Mouse (Mus musculus): ENCODE data around the gene Cxcr5. TPM values are rescaled to one million over a fixed set of nuclear protein-coding genes. Genes with fewer than 3 reads are reported as not detected.

Cxcr5 gene
- polyA plus RNA-seq, 1 experiment from 2014 or later = 0.46 TPM

DNA sequence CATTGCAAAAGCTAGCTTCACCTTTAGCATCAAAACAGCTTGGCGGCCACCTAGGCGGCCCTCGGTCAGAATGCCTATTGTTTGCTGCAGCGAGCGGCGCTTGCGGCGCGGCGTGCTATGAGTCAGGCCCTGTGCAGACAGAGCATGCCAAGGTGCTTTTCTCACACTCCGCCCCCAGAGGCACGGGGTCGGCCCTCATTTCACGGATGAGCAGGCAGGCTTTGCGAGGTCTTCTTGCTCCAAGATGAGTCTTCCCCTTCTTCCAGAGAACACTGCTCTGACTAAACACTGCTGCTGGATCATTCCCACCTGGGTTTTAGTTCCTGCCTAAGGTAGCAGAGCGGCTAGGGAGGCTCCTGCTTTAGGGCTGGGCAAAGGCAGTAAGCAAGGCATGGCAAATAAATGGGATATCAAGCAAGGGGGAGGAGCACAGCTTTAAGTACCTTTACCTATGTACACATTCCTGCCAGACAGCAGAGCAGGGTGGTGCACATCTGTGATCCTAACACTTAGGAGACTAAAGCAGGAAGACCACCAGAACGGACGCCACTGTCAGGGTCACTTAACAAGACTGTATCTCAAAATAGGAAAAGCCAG lies 37.3 kb upstream of the Cxcr5 start:
- peaks cover 19% of the 10 kb centered on the region for H3K4me1 ChIP-seq
- no peaks in the 10 kb centered on the region for H3K9me3 ChIP-seq
- ATAC-seq (ENCODE audit: insufficient number of reproducible peaks, low FRiP score, low TSS enrichment, low read depth) = no peak
- 4% methylated on average over 18 of the region's 18 CpGs for WGBS
- H3K9ac ChIP-seq = no peak overlapping the region
- H3K27me3 ChIP-seq = no peaks in the 10 kb centered on the region
- peak overlapping the region; percentile 33 for H3K4me2 ChIP-seq
- H3K4me3 ChIP-seq = peak overlapping the region; percentile 11; the same call in 1 of the 2 replicates
- H3K36me3 ChIP-seq = no peaks in the 10 kb centered on the region
- peak overlapping the region; percentile 22 for H3K27ac ChIP-seq

DNA sequence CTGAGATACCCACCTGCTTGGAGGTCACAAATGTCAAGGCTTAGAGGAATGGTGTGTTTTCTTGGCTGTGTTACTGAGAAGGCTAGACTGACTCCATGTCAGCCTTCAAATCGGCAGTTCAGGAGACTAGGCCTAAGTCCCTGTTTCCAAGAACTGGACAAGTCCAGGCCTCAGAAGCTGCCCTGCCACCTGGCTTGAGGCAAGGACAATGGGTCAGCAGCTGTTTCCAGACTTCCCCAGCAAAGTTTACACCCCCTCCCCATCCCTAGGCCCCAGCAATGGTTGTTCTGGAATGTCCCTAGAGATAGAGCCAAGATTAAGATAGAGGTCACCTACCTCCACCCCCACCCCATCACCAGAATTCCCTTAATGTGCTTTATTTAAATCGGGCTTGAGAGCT lies 36.1 kb upstream of the Cxcr5 start:
- Histone ChIP-seq H3K9ac (no peak overlapping the region), H3K36me3 (no peaks in the 10 kb centered on the region), H3K27ac (no peak overlapping the region), H3K4me2 (no peak overlapping the region), H3K4me1 (peaks cover 15% of the 10 kb centered on the region), H3K9me3 (no peaks in the 10 kb centered on the region), H3K4me3 (no peak overlapping the region), H3K27me3 (no peaks in the 10 kb centered on the region)
- WGBS = 86% methylated on average over 2 of the region's 2 CpGs
- ATAC-seq (ENCODE audit: insufficient number of reproducible peaks, low FRiP score, low TSS enrichment, low read depth) = no peak

DNA sequence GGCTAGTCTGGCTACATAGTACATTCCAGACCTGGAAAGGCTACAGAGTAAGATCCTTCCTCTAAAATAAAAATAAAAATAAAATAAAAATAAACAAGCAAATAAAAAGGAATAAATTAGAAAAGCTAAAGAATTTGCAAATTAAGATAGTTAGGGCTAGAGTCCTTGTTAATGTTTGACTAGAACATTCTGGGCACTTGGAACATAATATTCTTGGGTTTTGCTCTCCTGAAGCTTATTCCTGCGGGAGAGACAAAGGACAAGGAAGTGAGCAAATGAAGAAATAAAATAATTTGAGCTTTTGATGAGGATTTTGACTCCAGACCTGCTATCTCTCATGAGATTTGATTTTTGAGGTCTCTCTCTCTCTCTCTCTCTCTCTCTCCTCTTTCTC lies 33.9 kb upstream of the Cxcr5 start:
- ATAC-seq (ENCODE audit: insufficient number of reproducible peaks, low FRiP score, low TSS enrichment, low read depth) = no peak
- peaks cover 13% of the 10 kb centered on the region for H3K4me1 ChIP-seq
- no peaks in the 10 kb centered on the region for H3K9me3 ChIP-seq
- WGBS = 80% methylated on average over 1 of the region's 1 CpGs
- H3K27me3 ChIP-seq = no peaks in the 10 kb centered on the region
- H3K36me3 ChIP-seq = no peaks in the 10 kb centered on the region
- no peak overlapping the region for H3K9ac ChIP-seq
- H3K4me3 ChIP-seq = no peak overlapping the region
- H3K27ac ChIP-seq = no peak overlapping the region
- H3K4me2 ChIP-seq = no peak overlapping the region

DNA sequence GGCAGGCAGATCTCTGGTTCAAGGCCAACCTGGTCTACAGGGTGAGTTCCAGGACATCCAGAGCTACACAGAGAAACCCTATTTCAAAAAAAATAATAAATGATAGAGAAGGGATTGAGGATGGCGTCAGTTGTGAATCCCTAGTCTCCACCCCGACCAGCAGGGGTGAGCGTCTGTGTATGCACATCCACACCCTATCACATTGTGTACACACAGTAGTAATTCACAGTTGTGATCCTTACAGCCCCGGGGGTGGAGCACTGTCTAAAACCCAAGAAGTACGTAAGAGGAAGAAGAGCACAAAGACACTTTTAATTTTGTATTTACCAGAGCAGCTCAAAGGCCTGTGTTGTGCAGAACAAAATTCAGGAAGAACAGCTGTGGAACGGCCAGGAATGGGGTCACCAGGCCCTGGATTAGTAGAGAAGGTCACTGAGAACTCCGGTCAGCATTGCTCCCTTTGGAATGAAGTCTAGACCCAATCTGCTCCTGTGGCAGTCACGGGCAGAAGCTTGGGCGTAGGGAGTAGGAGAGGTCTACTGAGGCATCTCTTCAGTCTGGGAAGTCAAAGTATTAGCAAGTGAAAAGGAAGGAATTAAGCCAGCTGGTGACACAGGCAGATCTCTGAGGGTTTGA lies 33.3 kb upstream of the Cxcr5 start:
- no peak for ATAC-seq (ENCODE audit: insufficient number of reproducible peaks, low FRiP score, low TSS enrichment, low read depth)
- no peaks in the 10 kb centered on the region for H3K36me3 ChIP-seq
- H3K27me3 ChIP-seq = no peaks in the 10 kb centered on the region
- H3K9ac ChIP-seq = no peak overlapping the region
- 82% methylated on average over 9 of the region's 9 CpGs for WGBS
- H3K9me3 ChIP-seq = no peaks in the 10 kb centered on the region
- no peak overlapping the region for H3K4me2 ChIP-seq
- peaks cover 13% of the 10 kb centered on the region for H3K4me1 ChIP-seq
- H3K27ac ChIP-seq = no peak overlapping the region
- no peak overlapping the region for H3K4me3 ChIP-seq

DNA sequence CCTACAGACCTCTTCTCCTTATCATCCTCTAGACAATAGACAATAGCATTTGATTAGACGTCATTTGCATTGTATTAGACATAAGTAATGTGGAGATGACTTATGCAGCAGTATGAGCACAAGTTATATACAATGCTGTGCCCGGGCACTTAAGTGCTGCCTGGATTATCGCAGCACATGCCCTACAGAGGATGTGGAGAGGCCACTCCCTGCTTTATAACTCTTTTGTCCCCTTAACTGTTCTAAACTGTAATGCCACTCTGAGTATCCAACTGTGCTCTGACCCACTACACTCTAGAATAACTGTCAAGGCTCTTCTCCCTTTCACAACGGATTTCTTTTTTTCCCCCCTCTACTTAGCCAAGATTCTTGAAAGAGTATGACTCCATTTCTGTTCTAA lies 32.2 kb upstream of the Cxcr5 start:
- no peak overlapping the region for H3K4me3 ChIP-seq
- peaks cover 4% of the 10 kb centered on the region for H3K4me1 ChIP-seq
- no peaks in the 10 kb centered on the region for H3K36me3 ChIP-seq
- no peak overlapping the region for H3K4me2 ChIP-seq
- H3K27ac ChIP-seq = no peak overlapping the region
- 83% methylated on average over 4 of the region's 4 CpGs for WGBS
- H3K9ac ChIP-seq = no peak overlapping the region
- no peaks in the 10 kb centered on the region for H3K27me3 ChIP-seq
- no peak for ATAC-seq (ENCODE audit: insufficient number of reproducible peaks, low FRiP score, low TSS enrichment, low read depth)
- H3K9me3 ChIP-seq = no peaks in the 10 kb centered on the region

DNA sequence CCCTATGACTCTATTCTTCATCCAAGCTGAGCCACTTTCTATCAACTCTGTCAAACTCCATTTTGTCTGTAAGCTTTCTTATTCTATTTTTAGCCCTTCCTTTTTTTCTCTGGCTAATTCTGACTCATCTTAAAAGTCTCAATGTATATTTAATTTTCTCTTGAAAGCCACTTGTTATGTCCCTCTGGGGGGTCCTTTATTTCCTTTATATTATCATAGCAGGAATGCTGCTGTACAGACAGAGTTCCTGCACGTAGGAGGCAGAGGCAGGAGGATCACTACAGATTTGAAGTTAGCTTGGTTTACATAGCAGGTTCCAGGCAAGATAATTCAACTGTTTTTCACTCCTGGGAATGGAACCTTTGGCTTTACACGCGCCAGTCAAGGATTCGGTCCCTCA lies 31.5 kb upstream of the Cxcr5 start:
- 89% methylated on average over 4 of the region's 4 CpGs for WGBS

DNA sequence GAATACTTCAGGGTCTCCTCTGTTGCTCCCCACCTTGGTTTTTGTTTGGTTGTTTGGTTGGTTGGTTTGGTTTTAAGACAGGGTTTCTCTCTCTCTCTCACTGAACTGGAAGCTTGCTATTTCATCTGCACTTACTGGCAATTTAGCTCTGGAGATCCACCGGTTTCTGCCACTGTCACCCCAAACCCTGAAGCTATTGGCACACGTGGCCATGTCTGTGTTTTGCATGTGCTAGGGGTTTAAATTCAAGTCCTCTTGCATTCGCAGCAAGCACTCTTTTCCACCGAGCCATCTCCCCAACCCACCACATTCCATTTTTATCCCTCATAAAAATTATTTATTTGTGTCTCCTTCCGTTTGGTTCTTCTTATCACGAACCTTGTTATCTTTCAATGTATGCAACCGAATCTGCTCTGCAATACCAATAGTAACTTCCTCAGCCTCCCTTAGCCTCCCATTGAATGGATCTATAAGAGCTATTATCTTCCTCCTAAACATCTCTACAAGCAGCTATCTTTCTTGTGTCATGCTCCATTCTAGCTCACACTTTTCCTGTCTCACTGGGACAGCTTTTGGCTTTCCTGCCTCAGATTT lies 30.0 kb upstream of the Cxcr5 start:
- Histone ChIP-seq H3K27ac (no peak overlapping the region), H3K9me3 (no peaks in the 10 kb centered on the region), H3K4me1 (peaks cover 2% of the 10 kb centered on the region; the same call in 1 of the 2 replicates), H3K4me2 (no peak overlapping the region), H3K4me3 (no peak overlapping the region), H3K27me3 (no peaks in the 10 kb centered on the region), H3K9ac (no peak overlapping the region), H3K36me3 (no peaks in the 10 kb centered on the region)
- WGBS = 69% methylated on average over 7 of the region's 7 CpGs
- ATAC-seq (ENCODE audit: insufficient number of reproducible peaks, low FRiP score, low TSS enrichment, low read depth) = no peak

More for the DNA sequence above, 31.5 kb upstream of the Cxcr5 start:
- H3K27ac ChIP-seq = no peak overlapping the region
- no peak overlapping the region for H3K4me2 ChIP-seq
- H3K27me3 ChIP-seq = no peaks in the 10 kb centered on the region
- no peaks in the 10 kb centered on the region for H3K36me3 ChIP-seq
- no peaks in the 10 kb centered on the region for H3K9me3 ChIP-seq
- no peak overlapping the region for H3K4me3 ChIP-seq
- ATAC-seq (ENCODE audit: insufficient number of reproducible peaks, low FRiP score, low TSS enrichment, low read depth) = no peak
- no peak overlapping the region for H3K9ac ChIP-seq
- H3K4me1 ChIP-seq = no peaks in the 10 kb centered on the region

DNA sequence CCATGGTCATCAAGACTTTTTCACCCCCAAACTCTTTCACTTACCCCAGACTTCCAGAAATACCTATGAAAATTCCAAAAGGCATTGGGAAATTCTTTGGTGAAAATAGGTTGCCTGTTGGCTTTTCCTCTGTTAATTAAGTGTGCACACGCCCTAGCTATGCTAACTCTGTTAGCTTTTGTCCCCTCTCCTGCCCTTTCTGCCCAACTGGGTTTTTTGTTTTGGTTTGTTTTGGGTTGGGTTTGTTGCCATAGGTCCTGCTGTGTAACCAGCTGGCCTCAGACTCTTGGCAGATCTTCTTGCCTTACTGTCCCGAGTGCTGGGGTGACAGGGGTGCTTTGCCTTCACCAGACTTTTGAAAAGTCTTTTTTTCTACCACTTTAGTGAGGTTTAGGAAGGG lies 29.3 kb upstream of the Cxcr5 start:
- 39% methylated on average over 2 of the region's 2 CpGs for WGBS

DNA sequence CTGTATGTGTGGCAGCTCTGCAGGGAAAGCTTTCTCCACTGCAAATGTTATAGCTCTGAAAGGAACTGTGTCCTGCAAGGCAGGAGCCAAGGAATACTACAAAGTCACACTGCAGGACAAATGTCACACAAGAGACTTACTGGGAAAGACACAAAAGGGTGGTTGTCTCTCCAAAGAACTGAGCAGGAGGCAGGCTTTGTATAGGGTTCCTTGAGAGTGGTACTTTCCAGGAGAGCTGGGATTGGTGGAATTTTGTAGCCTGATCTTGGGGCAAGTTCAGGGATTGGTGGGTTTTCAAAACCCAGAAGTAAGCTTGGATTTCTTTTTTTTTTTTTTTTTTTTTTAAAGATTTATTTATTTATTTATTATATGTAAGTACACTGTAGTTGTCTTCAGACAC lies 27.4 kb upstream of the Cxcr5 start:
- Histone ChIP-seq H3K9ac (no peak overlapping the region), H3K9me3 (no peaks in the 10 kb centered on the region), H3K27ac (no peak overlapping the region), H3K4me2 (no peak overlapping the region), H3K27me3 (no peaks in the 10 kb centered on the region), H3K36me3 (no peaks in the 10 kb centered on the region), H3K4me1 (peaks cover 6% of the 10 kb centered on the region; the same call in 1 of the 2 replicates), H3K4me3 (no peak overlapping the region)
- no peak for ATAC-seq (ENCODE audit: insufficient number of reproducible peaks, low FRiP score, low TSS enrichment, low read depth)

More for the DNA sequence above, 29.3 kb upstream of the Cxcr5 start:
- Histone ChIP-seq H3K4me1 (peaks cover 6% of the 10 kb centered on the region; the same call in 1 of the 2 replicates), H3K27ac (no peak overlapping the region), H3K4me2 (no peak overlapping the region), H3K9me3 (no peaks in the 10 kb centered on the region), H3K4me3 (no peak overlapping the region), H3K27me3 (no peaks in the 10 kb centered on the region), H3K36me3 (no peaks in the 10 kb centered on the region), H3K9ac (no peak overlapping the region)
- no peak for ATAC-seq (ENCODE audit: insufficient number of reproducible peaks, low FRiP score, low TSS enrichment, low read depth)

DNA sequence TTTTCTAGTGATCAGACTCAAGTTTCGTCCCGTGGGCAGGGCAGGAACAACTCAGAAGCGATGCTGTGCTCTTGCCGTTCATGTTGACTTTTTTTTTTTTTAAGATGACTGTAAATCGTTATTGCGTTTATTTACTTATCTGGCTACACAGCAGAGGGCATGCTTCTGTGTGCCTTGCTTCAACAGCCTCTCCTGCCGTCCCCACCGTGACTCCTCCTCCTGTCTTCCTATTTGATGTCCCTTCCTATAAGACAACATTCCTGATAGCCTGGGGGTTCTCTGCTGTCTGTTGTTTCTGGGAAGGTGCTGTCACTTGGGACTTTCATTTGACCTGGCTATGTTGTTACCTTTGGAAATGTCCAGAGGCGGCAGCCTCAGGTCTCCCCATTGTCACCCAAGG lies 26.9 kb upstream of the Cxcr5 start:
- 42% methylated on average over 9 of the region's 9 CpGs for WGBS
- Histone ChIP-seq H3K9ac (no peak overlapping the region), H3K4me1 (peaks cover 6% of the 10 kb centered on the region; the same call in 1 of the 2 replicates), H3K9me3 (no peaks in the 10 kb centered on the region), H3K27me3 (no peaks in the 10 kb centered on the region), H3K4me2 (no peak overlapping the region), H3K27ac (no peak overlapping the region), H3K4me3 (no peak overlapping the region), H3K36me3 (no peaks in the 10 kb centered on the region)
- no peak for ATAC-seq (ENCODE audit: insufficient number of reproducible peaks, low FRiP score, low TSS enrichment, low read depth)

DNA sequence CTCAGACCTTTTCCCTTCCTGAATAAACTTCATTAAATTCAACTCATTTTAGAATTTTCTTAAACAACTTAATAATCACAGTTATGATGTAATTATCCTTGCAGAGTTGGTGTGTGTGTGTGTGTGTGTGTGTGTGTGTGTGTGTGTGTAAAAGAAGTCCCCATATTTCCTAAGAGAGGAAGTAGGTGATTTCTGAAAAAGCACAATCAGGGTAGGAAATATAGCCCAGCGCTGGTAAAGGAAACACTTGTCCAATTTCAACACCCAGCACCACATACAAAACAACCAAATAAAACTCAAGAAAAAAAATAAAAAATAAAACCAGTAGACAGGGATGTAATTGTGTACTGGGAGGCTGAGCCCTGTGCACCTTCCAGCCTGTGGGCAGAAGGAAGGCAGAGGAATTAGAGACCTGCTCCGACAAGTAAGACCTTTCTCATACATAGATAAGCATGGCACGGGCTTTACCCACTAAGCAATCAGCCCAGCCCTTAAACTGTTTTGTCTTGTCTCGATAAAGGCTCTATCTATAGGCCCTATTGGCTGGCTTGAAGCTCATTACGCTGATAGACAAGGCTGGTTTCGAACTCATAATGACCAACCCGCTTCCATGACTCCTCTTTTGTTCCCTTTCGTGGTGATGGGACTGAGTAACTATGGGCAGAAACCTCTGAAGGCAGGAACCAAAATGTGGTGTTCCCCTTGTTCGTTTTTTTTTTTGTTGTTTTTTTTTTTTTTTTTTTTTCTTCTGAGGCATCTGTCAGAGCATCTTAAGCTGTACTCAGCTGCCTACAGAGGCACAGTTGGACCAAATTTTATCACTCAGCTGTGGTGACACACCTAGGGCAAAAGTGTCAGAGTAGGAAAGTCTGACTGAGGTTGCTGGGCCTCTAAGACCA lies 25.8 kb upstream of the Cxcr5 start:
- WGBS = 78% methylated on average over 9 of the region's 9 CpGs
- no peak for ATAC-seq (ENCODE audit: insufficient number of reproducible peaks, low FRiP score, low TSS enrichment, low read depth)

More for the DNA sequence above, 25.8 kb upstream of the Cxcr5 start:
- H3K9ac ChIP-seq = no peak overlapping the region
- no peak overlapping the region for H3K4me2 ChIP-seq
- no peaks in the 10 kb centered on the region for H3K27me3 ChIP-seq
- H3K27ac ChIP-seq = no peak overlapping the region
- no peaks in the 10 kb centered on the region for H3K9me3 ChIP-seq
- H3K4me1 ChIP-seq = peaks cover 6% of the 10 kb centered on the region; the same call in 1 of the 2 replicates
- H3K4me3 ChIP-seq = no peak overlapping the region
- no peaks in the 10 kb centered on the region for H3K36me3 ChIP-seq
